Mouse (Mus musculus): Measurements from ENCODE around the gene Tulp4.
"Not testable (repeated sequence)": the region's sequence is repeated elsewhere in the genome, so short reads cannot be mapped to it uniquely, and the experiment has no call there.

GRCm38 (mm10) chr17:6300190-6300863, 194.1 kb downstream of the Tulp4 start:
- not testable (repeated sequence) for TF ChIP-seq CTCF, EP300 (IDR thresholded peaks at IDR 0.05; ENCODE audit: low read depth)
